Mouse (Mus musculus): ENCODE measurements around the gene Begain. TPM values are rescaled to one million over a fixed set of nuclear protein-coding genes. Genes with fewer than 3 reads are reported as not detected.

The Begain gene
- 7.8 and 8.7 TPM in 2 replicates for polyA plus RNA-seq (2015; fragmentation: Nextera tagmentation; extraction: Ambion mirVana)

GRCm38 (mm10) chr12:109068167-109068653, at the start of gene Begain:
Begain (minus strand) TSS chr12:109068217.

Other genes starting within 250 kb of the Begain start
- gene Slc25a29, start 232.3 kb downstream of the Begain start, polyA plus RNA-seq (2015; fragmentation: Nextera tagmentation; extraction: Ambion mirVana) = 3.5 and 7.9 TPM in 2 replicates
- gene Slc25a47, start 232.2 kb downstream of the Begain start, polyA plus RNA-seq (2015; fragmentation: Nextera tagmentation; extraction: Ambion mirVana) = 26.7 and 35.3 TPM in 2 replicates
- 3.5 and 3.6 TPM in 2 replicates for gene Wdr25, start 174.6 kb downstream of the Begain start, polyA plus RNA-seq (2015; fragmentation: Nextera tagmentation; extraction: Ambion mirVana)
- 34.9 and 47.5 TPM in 2 replicates for gene Wars, start 174.0 kb downstream of the Begain start, polyA plus RNA-seq (2015; fragmentation: Nextera tagmentation; extraction: Ambion mirVana)